Mouse (Mus musculus) heart, embryonic 10.5 days (tissue): Measurements from ENCODE around the gene Rita1. TPM values are rescaled to one million over a fixed set of nuclear protein-coding genes. Genes with fewer than 3 reads are reported as not detected.
A peak's percentile ranks its signal among the peaks of the same experiment; 100 is the strongest.

Experiments used
- DNase-seq: peaks from one replicate; pipeline ENCODE4 v3.0.0-alpha.2; 2017; ENCODE audit warnings: low spot score
- H3K27ac ChIP-seq: fragments of 300-500 bp; sonication (generic); 2 replicates; pipeline ENCODE4 v1.5.1; 2016; ENCODE audit warnings: mild to moderate bottlenecking
- H3K27me3 ChIP-seq: fragments of 300-500 bp; sonication (generic); 2 replicates; pipeline ENCODE4 v1.6.1; 2016; ENCODE audit warnings: mild to moderate bottlenecking; ENCODE audit not compliant: poor library complexity, insufficient read depth, severe bottlenecking
- H3K36me3 ChIP-seq: fragments of 300-500 bp; sonication (generic); 2 replicates; pipeline ENCODE4 v1.6.1; 2016; ENCODE audit warnings: mild to moderate bottlenecking, moderate library complexity
- H3K4me1 ChIP-seq: fragments of 300-500 bp; sonication (generic); 2 replicates; pipeline ENCODE4 v1.6.1; 2016; ENCODE audit warnings: mild to moderate bottlenecking
- H3K4me3 ChIP-seq: fragments of 300-500 bp; sonication (generic); 2 replicates; pipeline ENCODE4 v1.5.1; 2016; ENCODE audit warnings: mild to moderate bottlenecking, moderate library complexity
- H3K9me3 ChIP-seq: fragments of 300-500 bp; sonication (generic); 2 replicates; pipeline ENCODE4 v1.6.1; 2016; ENCODE audit warnings: mild to moderate bottlenecking, moderate library complexity
- WGBS: fragments of 180-500 bp; shearing (Covaris S2); methylation state at CpG from one replicate; pipeline ENCODE4 v1.1.7; 2016; 5-methylcytosine and 5-hydroxymethylcytosine counted together
- polyA plus RNA-seq: library from polyadenylated mRNA; unstranded; fragments of >200 nt; fragmentation: Nextera tagmentation; extraction: Ambion mirVana; gene quantifications from 2 replicates; pipeline ENCODE4 v1.2.1, GENCODE M21; 2016

Rita1 gene
- polyA plus RNA-seq: 11.0 and 11.2 TPM in 2 replicates

DNA sequence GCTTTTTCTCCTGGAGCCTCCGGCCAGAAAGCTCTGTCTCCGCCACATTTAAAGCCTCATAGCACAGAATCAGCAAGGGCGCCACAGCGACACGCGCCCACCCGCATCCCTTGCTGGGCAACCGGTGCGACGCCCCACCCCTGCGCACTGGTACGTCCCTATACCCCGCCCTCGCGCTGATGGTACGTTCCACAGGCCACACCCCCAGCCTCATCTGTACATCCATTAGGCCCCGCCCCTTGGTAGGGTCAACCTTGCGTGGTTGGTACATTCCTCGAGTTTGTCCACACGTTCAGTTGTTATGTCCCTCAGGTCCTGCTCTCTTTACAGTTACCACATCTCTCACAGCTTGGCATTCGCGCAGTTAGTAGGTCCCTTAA is at the start of gene Rita1, which contains the start of gene Ddx54:
TSS of gene Rita1 (minus strand) at position 148 of the 380 bp plus-strand sequence.
TSS of gene Ddx54 (plus strand) at position 298 of the 380 bp plus-strand sequence.
- no peaks in the 10 kb centered on the region for H3K27me3 ChIP-seq
- 0% methylated on average over 22 of the region's 22 CpGs for WGBS
- peak; percentile 98 for DNase-seq

DNA sequence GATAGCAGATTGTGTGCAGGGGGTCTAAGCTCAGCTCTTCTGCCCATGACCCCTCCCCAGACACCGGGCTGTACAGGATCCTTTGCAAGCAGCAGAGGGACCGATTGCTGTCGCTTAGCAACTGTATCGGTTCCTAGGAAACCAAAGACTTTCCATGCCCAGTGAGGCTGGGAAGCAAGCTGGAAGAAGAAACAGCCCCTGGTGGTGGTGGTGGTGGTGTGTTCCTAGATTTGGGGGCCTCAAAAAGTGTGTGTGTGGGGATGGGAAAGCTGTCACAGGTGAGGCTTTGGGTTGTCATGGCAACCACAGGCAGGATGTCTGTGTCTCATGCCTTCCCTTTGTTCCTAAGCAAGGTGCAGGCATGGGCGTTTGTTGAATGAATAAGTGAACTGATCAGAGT is 48.4 kb upstream of the Rita1 start:
- no peak for DNase-seq
- no peaks in the 10 kb centered on the region for H3K36me3 ChIP-seq
- H3K9me3 ChIP-seq: no peaks in the 10 kb centered on the region
- no peaks in the 10 kb centered on the region; the same call in none of the 2 replicates for H3K4me1 ChIP-seq
- WGBS: 66% methylated on average over 5 of the region's 5 CpGs
- peaks cover 71% of the 10 kb centered on the region for H3K27me3 ChIP-seq
- H3K4me3 ChIP-seq: no peak overlapping the region
- no peak overlapping the region for H3K27ac ChIP-seq

More for the DNA sequence above, at the start of gene Rita1, which contains the start of gene Ddx54:
- peaks cover 15% of the 10 kb centered on the region for H3K4me1 ChIP-seq
- H3K27ac ChIP-seq: peak within 1 kb of the TSS; percentile 95
- H3K9me3 ChIP-seq: no peaks in the 10 kb centered on the region
- peak within 1 kb of the TSS; percentile 66 for H3K4me3 ChIP-seq
- peaks cover 42% of the 10 kb centered on the region for H3K36me3 ChIP-seq

- WGBS: 80% methylated on average over 12 of the region's 12 CpGs
- no peak for DNase-seq
- Histone ChIP-seq H3K9me3 (no peaks in the 10 kb centered on the region), H3K27me3 (peaks cover 57% of the 10 kb centered on the region), H3K27ac (no peak overlapping the region), H3K4me1 (peaks cover 2% of the 10 kb centered on the region; the same call in 1 of the 2 replicates), H3K4me3 (no peak overlapping the region), H3K36me3 (no peaks in the 10 kb centered on the region)
These were observed 43.9 kb upstream of the Rita1 start for GRCm38 (mm10) chr5:120656281-120656751.

GRCm38 (mm10) chr5:120653873-120654272 is 41.5 kb upstream of the Rita1 start:
- H3K9me3 ChIP-seq: no peaks in the 10 kb centered on the region
- H3K36me3 ChIP-seq: no peaks in the 10 kb centered on the region
- H3K27ac ChIP-seq: no peak overlapping the region
- 87% methylated on average over 2 of the region's 2 CpGs for WGBS
- H3K4me1 ChIP-seq: peaks cover 12% of the 10 kb centered on the region
- no peak overlapping the region for H3K4me3 ChIP-seq
- peaks cover 65% of the 10 kb centered on the region for H3K27me3 ChIP-seq
- DNase-seq: no peak

GRCm38 (mm10) chr5:120652915-120653701 is 40.7 kb upstream of the Rita1 start:
- DNase-seq: no peak
- 81% methylated on average over 28 of the region's 28 CpGs for WGBS
- H3K4me3 ChIP-seq: no peak overlapping the region
- H3K9me3 ChIP-seq: no peaks in the 10 kb centered on the region
- peaks cover 19% of the 10 kb centered on the region for H3K4me1 ChIP-seq
- H3K36me3 ChIP-seq: no peaks in the 10 kb centered on the region
- H3K27ac ChIP-seq: no peak overlapping the region
- H3K27me3 ChIP-seq: peaks cover 66% of the 10 kb centered on the region

DNA sequence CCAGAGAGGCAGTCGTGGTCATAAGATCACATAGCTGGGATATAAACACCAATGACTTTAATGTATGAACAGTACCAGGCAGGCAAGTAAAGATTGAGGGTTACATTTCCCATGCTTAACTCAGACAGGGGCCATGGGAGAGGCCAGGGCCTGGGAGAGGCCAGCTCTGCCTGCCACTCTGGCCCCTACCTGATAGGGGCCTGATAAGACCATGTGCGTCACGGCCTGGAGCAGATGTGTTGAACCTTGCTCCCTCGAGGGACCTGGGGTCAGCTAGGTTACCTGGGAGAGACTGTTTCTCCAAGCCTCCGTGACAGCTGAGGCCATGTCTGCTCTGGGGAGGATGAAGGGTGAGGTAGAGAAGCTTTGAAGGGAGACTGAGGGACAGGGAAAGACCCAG is 38.8 kb upstream of the Rita1 start:
- no peak for DNase-seq
- 33% methylated on average over 5 of the region's 5 CpGs for WGBS
- peaks cover 62% of the 10 kb centered on the region for H3K27me3 ChIP-seq
- no peak overlapping the region for H3K4me3 ChIP-seq
- no peaks in the 10 kb centered on the region for H3K36me3 ChIP-seq
- peaks cover 19% of the 10 kb centered on the region for H3K4me1 ChIP-seq
- no peaks in the 10 kb centered on the region for H3K9me3 ChIP-seq
- H3K27ac ChIP-seq: 0 out of 2 replicates have a peak overlapping the region, but pooled peaks have one; percentile 6

DNA sequence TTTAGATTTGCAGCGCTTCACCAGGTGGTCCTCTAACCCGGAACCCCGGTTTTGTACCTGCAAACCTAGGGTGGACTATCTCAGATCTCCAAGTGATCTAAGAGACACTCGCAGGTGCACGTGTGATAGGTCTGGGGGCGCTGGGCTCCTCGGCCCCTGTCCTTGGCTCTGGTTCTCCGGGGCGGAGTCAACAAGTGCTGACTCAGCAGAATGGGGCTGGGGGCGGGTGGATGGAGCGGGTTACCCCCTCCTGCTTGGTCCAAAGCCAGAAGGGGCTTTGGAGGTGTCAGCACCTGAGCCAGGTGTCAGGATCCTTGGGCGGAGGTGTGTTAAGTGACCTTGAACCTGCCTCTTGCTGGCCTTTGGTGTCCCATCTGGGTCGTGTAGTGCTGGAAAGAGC is 37.5 kb upstream of the Rita1 start:
- Histone ChIP-seq H3K4me1 (peaks cover 19% of the 10 kb centered on the region), H3K36me3 (no peaks in the 10 kb centered on the region), H3K27ac (no peak overlapping the region), H3K9me3 (no peaks in the 10 kb centered on the region), H3K4me3 (no peak overlapping the region), H3K27me3 (peaks cover 60% of the 10 kb centered on the region)
- WGBS: 22% methylated on average over 13 of the region's 13 CpGs
- DNase-seq: no peak

DNA sequence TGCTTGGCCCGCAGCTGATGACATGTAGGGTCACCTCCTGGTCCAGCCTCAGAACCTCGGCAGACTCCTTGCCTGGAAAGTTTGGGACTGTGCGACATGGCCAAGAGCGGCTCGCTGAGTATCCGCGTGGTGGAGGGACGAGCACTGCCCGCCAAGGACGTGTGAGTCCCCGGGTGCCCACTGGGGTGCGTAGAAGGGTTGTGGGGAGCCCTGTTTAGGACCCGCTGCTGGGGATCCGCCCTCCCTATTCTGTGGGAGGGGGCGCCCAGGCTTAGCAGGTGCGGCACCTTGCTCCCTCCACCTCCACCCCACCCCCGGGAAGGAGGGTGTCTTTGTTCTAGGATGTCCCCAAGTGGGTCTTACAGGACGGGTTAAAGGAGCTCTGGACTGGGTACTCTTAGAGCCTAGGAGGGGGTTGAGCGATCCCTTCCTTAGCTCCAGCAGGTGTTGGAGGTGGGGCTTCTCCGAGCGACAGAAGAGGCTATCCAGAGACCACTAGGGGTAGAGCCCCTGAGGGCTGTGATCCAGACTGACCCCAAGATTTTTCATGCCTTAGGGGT is 37.1 kb upstream of the Rita1 start:
- 4% methylated on average over 21 of the region's 21 CpGs for WGBS
- peak overlapping the region; percentile 72; the same call in 1 of the 2 replicates for H3K27ac ChIP-seq
- H3K36me3 ChIP-seq: no peaks in the 10 kb centered on the region
- H3K27me3 ChIP-seq: peaks cover 56% of the 10 kb centered on the region
- H3K9me3 ChIP-seq: no peaks in the 10 kb centered on the region
- no peak for DNase-seq
- peaks cover 19% of the 10 kb centered on the region for H3K4me1 ChIP-seq
- H3K4me3 ChIP-seq: peak overlapping the region; percentile 56

GRCm38 (mm10) chr5:120648569-120649373 is 36.4 kb upstream of the Rita1 start, which contains the start of gene Rasal1:
TSS of gene Rasal1 (plus strand) at chr5:120648812.
- Histone ChIP-seq H3K9me3 (no peaks in the 10 kb centered on the region), H3K4me1 (peaks cover 23% of the 10 kb centered on the region), H3K27me3 (peaks cover 58% of the 10 kb centered on the region), H3K4me3 (peak within 1 kb of the TSS; percentile 56), H3K27ac (peak within 1 kb of the TSS; percentile 72; the same call in 1 of the 2 replicates), H3K36me3 (no peaks in the 10 kb centered on the region)
- under 1% methylated on average over 51 of the region's 53 CpGs for WGBS
- peak; percentile 82 for DNase-seq

- Histone ChIP-seq H3K27ac (no peak overlapping the region), H3K36me3 (no peaks in the 10 kb centered on the region), H3K4me1 (peaks cover 28% of the 10 kb centered on the region), H3K9me3 (no peaks in the 10 kb centered on the region), H3K4me3 (peak overlapping the region; percentile 56; the same call in 1 of the 2 replicates), H3K27me3 (peaks cover 52% of the 10 kb centered on the region)
- no peak for DNase-seq
- WGBS: 25% methylated on average over 12 of the region's 12 CpGs
These were observed 35.6 kb upstream of the Rita1 start for GRCm38 (mm10) chr5:120647814-120648491.

DNA sequence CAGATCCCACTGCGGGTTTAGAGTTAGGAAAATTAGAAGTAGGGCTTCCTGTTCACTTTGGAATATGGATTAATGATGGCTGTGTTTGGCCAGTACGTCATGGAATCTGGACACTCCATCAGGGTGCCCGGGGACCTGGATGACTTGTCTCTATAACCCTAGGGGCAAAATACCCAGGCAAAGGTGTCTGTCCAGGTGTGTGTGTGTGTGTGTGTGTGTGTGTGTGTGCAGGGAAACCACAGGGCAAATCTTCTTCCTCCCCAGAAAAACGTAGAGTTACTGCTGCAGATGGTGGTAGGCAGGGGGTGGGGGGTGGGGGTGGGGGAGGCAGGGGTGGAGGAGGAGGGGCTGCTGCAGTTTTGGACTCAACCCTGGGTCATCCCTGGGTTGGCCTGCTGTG is 35.0 kb upstream of the Rita1 start:
- no peak for DNase-seq
- Histone ChIP-seq H3K4me1 (peaks cover 28% of the 10 kb centered on the region), H3K36me3 (no peaks in the 10 kb centered on the region), H3K4me3 (no peak overlapping the region), H3K27ac (no peak overlapping the region), H3K27me3 (peaks cover 52% of the 10 kb centered on the region), H3K9me3 (no peaks in the 10 kb centered on the region)
- 73% methylated on average over 4 of the region's 4 CpGs for WGBS

GRCm38 (mm10) chr5:120645851-120646250 is 33.5 kb upstream of the Rita1 start:
- Histone ChIP-seq H3K27ac (no peak overlapping the region), H3K4me3 (no peak overlapping the region), H3K27me3 (peaks cover 41% of the 10 kb centered on the region), H3K36me3 (no peaks in the 10 kb centered on the region), H3K4me1 (peaks cover 24% of the 10 kb centered on the region), H3K9me3 (no peaks in the 10 kb centered on the region)
- no peak for DNase-seq
- WGBS: 68% methylated on average over 6 of the region's 6 CpGs
